Mouse (Mus musculus) cerebellum, adult 2 months (tissue): ENCODE results near the gene Scn3b.

Experiments
- CTCF ChIP-seq: fragments of 200-500 bp; IDR thresholded peaks from 2 replicates; pipeline ENCODE4 v1.5.1; 2011; ENCODE audit warnings: low read depth, mild to moderate bottlenecking, control low read depth, low read length, moderate library complexity, borderline replicate concordance; ENCODE audit not compliant: insufficient read depth
- POLR2A ChIP-seq: fragments of 200-500 bp; IDR thresholded peaks from 2 replicates; pipeline ENCODE4 v1.6.1; 2011; ENCODE audit warnings: low read length, control low read depth, borderline replicate concordance; ENCODE audit not compliant: insufficient read depth

DNA sequence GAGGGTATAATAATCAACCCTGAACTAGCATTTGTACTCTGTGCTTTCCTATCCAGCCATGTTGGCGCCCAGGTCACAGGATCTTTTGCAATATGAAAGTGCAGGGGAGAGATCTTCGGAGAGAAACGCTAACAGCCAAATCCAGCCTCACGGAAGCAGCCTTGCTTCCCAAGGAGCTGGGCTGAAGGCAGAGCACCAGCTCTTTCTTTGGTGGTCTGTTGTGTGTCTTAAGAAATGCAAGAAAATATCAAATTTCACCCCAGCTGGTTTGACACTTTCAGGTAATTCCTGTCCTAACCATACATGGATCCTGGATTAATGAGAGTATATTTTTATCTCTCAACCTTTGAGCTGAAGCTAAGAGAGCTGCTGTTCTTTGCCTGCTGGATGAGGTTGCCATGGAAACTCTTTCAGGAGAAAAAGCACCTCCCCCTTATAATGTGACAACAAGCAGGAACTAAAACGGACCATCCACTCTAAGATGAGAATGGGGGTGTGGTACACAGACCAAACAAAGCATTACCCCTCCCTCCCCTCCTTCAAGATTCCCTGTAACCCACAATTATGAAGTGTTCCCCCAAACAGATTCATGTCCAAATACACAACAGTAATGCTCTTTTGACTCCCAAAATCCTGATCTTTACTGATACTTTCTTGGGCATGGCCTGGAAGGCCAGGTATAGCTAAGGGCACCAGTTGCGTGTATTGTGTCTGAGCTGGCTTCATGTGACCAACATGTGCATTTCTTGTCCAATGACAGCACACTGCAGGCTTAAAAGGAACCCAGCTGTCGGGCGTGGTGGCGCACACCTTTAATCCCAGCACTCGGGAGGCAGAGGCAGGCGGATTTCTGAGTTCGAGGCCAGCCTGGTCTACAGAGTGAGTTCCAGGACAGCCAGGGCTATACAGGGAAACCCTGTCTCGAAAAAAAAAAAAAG is 26.8 kb upstream of the Scn3b start:
- TF ChIP-seq CTCF = no peak
- TF ChIP-seq POLR2A = no peak
